ENCODE assay signal across 26 mouse cellular contexts in genomic region chr5:122240521-122240920, GRCm38 (mm10). TPM values are rescaled to one million over a fixed set of nuclear protein-coding genes. Genes with fewer than 3 reads are reported as not detected.
A peak's percentile ranks its signal among the peaks of the same experiment; 100 is the strongest.
DNase-seq lines count a peak whose midpoint lies in the region; ATAC-seq and TF ChIP-seq lines count a peak whose summit lies in the region.
"Had no signal": no experiment of that assay in that cellular context is flagged by ENCODE, and none has a peak within 500 bp of the region (broad histone marks: within the 10 kb centered on the region; RNA-seq: fewer than 3 reads in every experiment).

No protein-coding gene starts in this region.

- no peak for TF ChIP-seq POLR2A in kidney, adult 2 months (IDR thresholded peaks at IDR 0.05; ENCODE audit: low read depth, low read length)

- H3K27ac ChIP-seq in kidney, adult 2 months (ENCODE audit: insufficient read depth, low read depth, low read length) = no peak overlapping the region
- no peak overlapping the region for H3K27ac ChIP-seq in kidney, embryonic 16.5 days (ENCODE audit: low read length)
- H3K27ac ChIP-seq: hindbrain, embryonic 10.5 days; hindbrain, postnatal 0 days; limb, embryonic 13.5 days; liver, embryonic 12.5 days had no signal

- no peak for ATAC-seq in kidney, embryonic 16.5 days (ENCODE audit: low FRiP score, low TSS enrichment)
- ATAC-seq: CD4-positive, CD25-positive, alpha-beta regulatory T cell, adult 4 months; forebrain, embryonic 16.5 days; hindbrain, postnatal 0 days; intestine, embryonic 16.5 days; liver, embryonic 12.5 days had no signal

- H3K36me3 ChIP-seq in kidney, adult 2 months (ENCODE audit: control insufficient read depth, insufficient read depth, low read length) = no peaks in the 10 kb centered on the region; the same call in 1 of the 2 replicates
- H3K36me3 ChIP-seq in kidney, embryonic 16.5 days (ENCODE audit: insufficient read depth, low read length) = peaks cover 17% of the 10 kb centered on the region
- peaks cover 38% of the 10 kb centered on the region for H3K36me3 ChIP-seq in splenic B cell, adult 2 months (ENCODE audit: control insufficient read depth, insufficient read depth, low read length, poor library complexity, severe bottlenecking)

- no peak overlapping the region for H3K4me3 ChIP-seq in kidney, adult 2 months (ENCODE audit: insufficient read depth, low read depth, low read length)
- no peak overlapping the region for H3K4me3 ChIP-seq in kidney, embryonic 16.5 days (ENCODE audit: low read length)
- H3K4me3 ChIP-seq: embryonic facial prominence, embryonic 15.5 days; heart, embryonic 12.5 days; hindbrain, embryonic 10.5 days; limb, embryonic 13.5 days; liver, embryonic 12.5 days had no signal

- TF ChIP-seq CTCF in kidney, adult 2 months (conservative IDR thresholded peaks at IDR 0.05; ENCODE audit: insufficient read depth, insufficient read length, low read depth, low read length) = no peak

- H3K4me1 ChIP-seq in kidney, adult 2 months (ENCODE audit: control insufficient read depth, insufficient read depth, low read length) = peaks cover 3% of the 10 kb centered on the region; the same call in 1 of the 2 replicates
- no peaks in the 10 kb centered on the region for H3K4me1 ChIP-seq in kidney, embryonic 16.5 days (ENCODE audit: insufficient read depth, low read length)
- H3K4me1 ChIP-seq: heart, embryonic 12.5 days had no signal

- H3K9ac ChIP-seq in kidney, embryonic 16.5 days (replicated peaks; ENCODE audit: low read length) = no peak overlapping the region
- H3K9ac ChIP-seq: embryonic facial prominence, embryonic 15.5 days; heart, embryonic 12.5 days; limb, embryonic 13.5 days; liver, embryonic 12.5 days had no signal

- H3K4me2 ChIP-seq in kidney, embryonic 16.5 days (replicated peaks; ENCODE audit: low read depth, low read length) = no peak overlapping the region
- H3K4me2 ChIP-seq: embryonic facial prominence, embryonic 15.5 days; heart, embryonic 12.5 days; limb, embryonic 13.5 days; liver, embryonic 12.5 days; midbrain, embryonic 11.5 days had no signal

- no peaks in the 10 kb centered on the region for H3K27me3 ChIP-seq in kidney, adult 2 months (replicated peaks; ENCODE audit: control insufficient read depth, insufficient read depth, low read length)
- H3K27me3 ChIP-seq in kidney, embryonic 16.5 days (ENCODE audit: insufficient read depth, low read length) = no peaks in the 10 kb centered on the region
- no peaks in the 10 kb centered on the region for H3K27me3 ChIP-seq in splenic B cell, adult 2 months (ENCODE audit: control insufficient read depth, insufficient read depth, low read length, poor library complexity, severe bottlenecking)
- H3K27me3 ChIP-seq: embryonic facial prominence, embryonic 15.5 days; heart, embryonic 12.5 days; limb, embryonic 13.5 days; liver, embryonic 12.5 days had no signal

- DNase-seq in cerebellum, adult 9-10 months = peak; percentile 52
- DNase-seq in cerebellum, adult 11-12 months = no peak
- DNase-seq in kidney, adult 2 months = peak; percentile 85
- peak; percentile 78 for DNase-seq in kidney, adult 9 months
- DNase-seq in splenic B cell, adult 2 months (ENCODE audit: low read depth, low spot score) = peak; percentile 20
- no peak for DNase-seq in ovary, adult 18-20 months (ENCODE audit: low spot score)
- DNase-seq: adrenal gland, postnatal 25 days; gastrocnemius, postnatal 14 days; heart, adult 18-20 months; heart, postnatal 10 days; layer of hippocampus, postnatal 36 days; lung, adult 18-20 months; lung, postnatal 10 days; right cerebral cortex, postnatal 14 days; spleen, adult 18-20 months had no signal

- WGBS in kidney, adult 2 months = 64% methylated on average over 11 of the region's 11 CpGs
- WGBS in kidney, embryonic 16.5 days = 91% methylated on average over 11 of the region's 11 CpGs

- no peaks in the 10 kb centered on the region for H3K9me3 ChIP-seq in kidney, embryonic 16.5 days (ENCODE audit: low read length)
- H3K9me3 ChIP-seq: embryonic facial prominence, embryonic 15.5 days; heart, embryonic 12.5 days; hindbrain, embryonic 10.5 days; limb, embryonic 13.5 days; liver, embryonic 12.5 days had no signal

RNA-seq across cellular contexts. Expression of gene Tctn1, which starts 23.7 kb away (rescaled TPM):
- 18.2 and 23.2 TPM in 2 replicates for polyA plus RNA-seq in kidney, adult 2 months (2012; rRNA removed)
- 7.9 and 8.0 TPM in 2 replicates for polyA plus RNA-seq in kidney, embryonic 16.5 days (2015; fragmentation: Nextera tagmentation; extraction: Ambion mirVana)

RNA-seq across cellular contexts. Expression of gene Hvcn1, which starts 33.9 kb away (rescaled TPM):
- polyA plus RNA-seq in kidney, adult 2 months (2012; rRNA removed) = 6.4 and 13.1 TPM in 2 replicates
- polyA plus RNA-seq in kidney, embryonic 16.5 days (2015; fragmentation: Nextera tagmentation; extraction: Ambion mirVana) = 14.5 and 14.6 TPM in 2 replicates

RNA-seq across cellular contexts. Expression of gene Pptc7, which starts 43.6 kb away (rescaled TPM):
- polyA plus RNA-seq in kidney, adult 2 months (2012; rRNA removed) = 28.8 and 31.7 TPM in 2 replicates
- polyA plus RNA-seq in kidney, embryonic 16.5 days (2015; fragmentation: Nextera tagmentation; extraction: Ambion mirVana) = 8.6 TPM in 2 replicates

Comparison
In these comparisons a context has a peak if more than half of its experiments do, and no peak if none do; other contexts are left out.
1. DNase-seq: peak in cerebellum, adult 9-10 months (single experiment), kidney, adult 2 months (single experiment), kidney, adult 9 months (single experiment) and splenic B cell, adult 2 months (single experiment); none in cerebellum, adult 11-12 months (single experiment) and ovary, adult 18-20 months (single experiment).